Mouse (Mus musculus) midbrain, postnatal 0 days (tissue): ENCODE results near the gene Kirrel3. TPM values are rescaled to one million over a fixed set of nuclear protein-coding genes. Genes with fewer than 3 reads are reported as not detected.

Experiments used
- ATAC-seq: fragments of 200-750 bp; cut with Nextera tagmentation; 2 replicates; pipeline ENCODE4 v1.8.0; 2017; ENCODE audit warnings: moderate number of reproducible peaks, mild to moderate bottlenecking, moderate TSS enrichment, moderate library complexity; ENCODE audit not compliant: low FRiP score
- DNase-seq: peaks from one replicate; pipeline ENCODE4 v3.0.0-alpha.2; 2015; ENCODE audit warnings: low spot score
- H3K27ac ChIP-seq: fragments of 300-500 bp; sonication (generic); 2 replicates; pipeline ENCODE4 v1.5.1; 2014; ENCODE audit warnings: low read depth, mild to moderate bottlenecking, low read length, mixed read lengths
- H3K27me3 ChIP-seq: fragments of 300-500 bp; sonication (generic); 2 replicates; pipeline ENCODE4 v1.6.1; 2014; ENCODE audit warnings: low read length, control low read depth, mixed read lengths; ENCODE audit not compliant: insufficient read depth
- H3K36me3 ChIP-seq: fragments of 300-500 bp; sonication (generic); 2 replicates; pipeline ENCODE4 v1.6.1; 2014; ENCODE audit warnings: low read length, control low read depth, mixed read lengths; ENCODE audit not compliant: insufficient read depth
- H3K4me1 ChIP-seq: fragments of 300-500 bp; sonication (generic); 2 replicates; pipeline ENCODE4 v1.6.1; 2014; ENCODE audit warnings: mild to moderate bottlenecking, control low read depth, antibody characterized with exemption, low read length, mixed read lengths; ENCODE audit not compliant: insufficient read depth
- H3K4me2 ChIP-seq: fragments of 300-500 bp; sonication (generic); 2 replicates; pipeline ENCODE4 v1.6.1; 2014; ENCODE audit warnings: low read depth, mild to moderate bottlenecking, low read length, mixed read lengths; ENCODE audit not compliant: poor library complexity, severe bottlenecking
- H3K4me3 ChIP-seq: fragments of 300-500 bp; sonication (generic); 2 replicates; pipeline ENCODE4 v1.5.1; 2014; ENCODE audit warnings: low read depth, mild to moderate bottlenecking, low read length, moderate library complexity
- H3K9ac ChIP-seq: fragments of 300-500 bp; sonication (generic); replicated peaks from 2 replicates; pipeline ENCODE4 v1.6.1; 2014; ENCODE audit warnings: mild to moderate bottlenecking, low read length, moderate library complexity, mixed read lengths; ENCODE audit not compliant: poor library complexity, severe bottlenecking
- H3K9me3 ChIP-seq: fragments of 300-500 bp; sonication (generic); 2 replicates; pipeline ENCODE4 v1.6.1; 2016; ENCODE audit warnings: low read length, control low read depth
- CTCF ChIP-seq: IDR thresholded peaks from 2 replicates; pipeline ENCODE4 v1.5.1; 2016; ENCODE audit warnings: antibody characterized with exemption, mild to moderate bottlenecking
- WGBS: fragments of 180-500 bp; shearing (Covaris S2); extraction: QIAGEN DNeasy Blood & Tissue Kit; methylation state at CpG from one replicate; pipeline ENCODE4 v1.1.7; 2014; 5-methylcytosine and 5-hydroxymethylcytosine counted together
- polyA plus RNA-seq: library from polyadenylated mRNA; unstranded; fragments of >200 nt; fragmentation: Nextera tagmentation; extraction: Ambion mirVana; gene quantifications from 2 replicates; pipeline ENCODE4 v1.2.1, GENCODE M21; 2015
- total RNA-seq: library from RNA; depleted of rRNA; stranded (reverse); fragments of >200 nt; gene quantifications from 2 replicates; pipeline ENCODE4 v1.2.3, GENCODE M21; 2014

Kirrel3 gene
- total and polyA plus RNA-seq, 2 experiments from 2014 or later: 47.2 to 56.3 TPM

DNA sequence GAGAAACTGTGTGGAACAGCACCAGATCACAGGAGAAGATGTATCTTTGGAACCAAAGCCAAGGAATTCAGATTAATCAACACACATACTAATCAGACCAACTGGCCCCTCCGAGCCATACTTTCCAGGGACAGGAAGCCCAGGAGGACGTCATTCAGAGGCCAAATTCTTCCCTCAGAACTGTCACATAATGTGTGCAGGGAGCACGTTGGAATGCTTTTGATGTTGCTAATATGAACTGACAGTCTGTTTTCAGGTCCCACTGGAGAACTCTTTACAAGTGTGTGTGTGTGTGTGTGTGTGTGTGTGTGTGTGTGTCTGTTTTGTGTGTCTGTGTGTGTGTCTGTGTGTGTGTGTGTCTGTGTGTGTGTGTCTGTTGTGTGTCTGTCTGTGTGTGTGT is 345.0 kb downstream of the Kirrel3 start:
- H3K9me3 ChIP-seq: no peaks in the 10 kb centered on the region
- DNase-seq (no peak), ATAC-seq (no peak)
- H3K4me3 ChIP-seq: no peak overlapping the region
- WGBS: 35% methylated on average over 3 of the region's 3 CpGs
- H3K27me3 ChIP-seq: no peaks in the 10 kb centered on the region
- H3K4me1 ChIP-seq: no peaks in the 10 kb centered on the region; the same call in 1 of the 2 replicates
- H3K27ac ChIP-seq: no peak overlapping the region
- no peak overlapping the region for H3K4me2 ChIP-seq
- no peak for TF ChIP-seq CTCF
- no peaks in the 10 kb centered on the region for H3K36me3 ChIP-seq
- no peak overlapping the region for H3K9ac ChIP-seq

DNA sequence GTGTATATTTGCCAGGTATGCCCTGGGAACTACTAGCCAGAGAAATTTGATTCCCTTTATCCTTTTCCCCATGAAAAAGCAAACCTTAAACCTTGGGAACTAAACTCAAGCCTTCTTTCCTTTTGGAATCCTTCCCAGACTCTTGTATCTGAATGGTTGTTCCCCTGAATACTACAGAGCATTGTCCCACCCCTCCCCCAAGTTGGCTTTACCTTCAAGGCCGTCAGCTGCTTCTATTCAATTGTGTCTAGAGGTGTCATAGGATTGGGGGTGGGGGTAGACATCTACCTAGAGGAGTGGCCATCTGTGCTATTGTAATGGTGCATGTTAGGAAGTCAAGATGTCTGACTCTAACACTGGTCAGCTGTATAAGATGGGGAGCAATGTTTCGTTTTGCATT is 351.1 kb downstream of the Kirrel3 start:
- DNase-seq (no peak), ATAC-seq (no peak)
- Histone ChIP-seq H3K4me3 (no peak overlapping the region), H3K4me1 (no peaks in the 10 kb centered on the region), H3K9me3 (no peaks in the 10 kb centered on the region), H3K9ac (no peak overlapping the region), H3K27ac (no peak overlapping the region), H3K4me2 (no peak overlapping the region), H3K27me3 (no peaks in the 10 kb centered on the region), H3K36me3 (no peaks in the 10 kb centered on the region)
- no peak for TF ChIP-seq CTCF
- WGBS: 71% methylated on average over 2 of the region's 2 CpGs

DNA sequence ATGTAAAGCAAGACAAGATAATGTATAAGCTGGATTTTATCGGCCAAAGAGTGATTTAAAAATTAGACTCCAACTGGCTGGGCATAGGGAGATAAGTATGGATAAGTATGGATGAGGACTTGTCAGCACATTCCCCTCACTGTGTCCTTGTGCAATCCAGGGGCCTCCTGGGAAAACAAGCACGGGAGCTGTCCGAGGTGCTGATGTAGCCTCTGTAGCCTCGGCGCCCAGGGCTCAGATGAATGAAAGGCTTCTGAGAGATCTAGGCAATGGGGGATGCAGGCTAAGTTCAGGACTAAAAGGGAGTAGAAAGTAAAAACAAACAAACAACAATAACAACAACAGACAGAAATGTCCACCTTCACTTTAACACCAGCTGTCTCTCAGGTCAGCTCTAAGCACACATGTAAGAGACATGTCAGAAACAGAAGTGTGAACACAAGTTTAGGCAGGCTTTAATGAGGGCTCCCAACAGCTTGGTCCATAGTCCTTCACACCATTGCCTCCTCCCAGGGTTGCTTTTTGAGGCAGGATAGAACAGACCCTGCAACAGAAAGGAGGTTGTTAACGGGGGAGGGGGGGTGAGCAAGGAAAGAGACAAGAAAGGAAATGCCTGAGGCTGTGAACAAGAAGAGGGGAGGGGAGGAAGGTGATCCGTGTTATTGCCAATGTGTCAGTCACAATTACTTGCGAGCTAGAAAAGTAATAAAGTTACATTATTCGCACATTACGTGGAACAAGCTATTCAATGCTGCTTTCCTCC is 352.2 kb downstream of the Kirrel3 start:
- TF ChIP-seq CTCF: no peak

DNA sequence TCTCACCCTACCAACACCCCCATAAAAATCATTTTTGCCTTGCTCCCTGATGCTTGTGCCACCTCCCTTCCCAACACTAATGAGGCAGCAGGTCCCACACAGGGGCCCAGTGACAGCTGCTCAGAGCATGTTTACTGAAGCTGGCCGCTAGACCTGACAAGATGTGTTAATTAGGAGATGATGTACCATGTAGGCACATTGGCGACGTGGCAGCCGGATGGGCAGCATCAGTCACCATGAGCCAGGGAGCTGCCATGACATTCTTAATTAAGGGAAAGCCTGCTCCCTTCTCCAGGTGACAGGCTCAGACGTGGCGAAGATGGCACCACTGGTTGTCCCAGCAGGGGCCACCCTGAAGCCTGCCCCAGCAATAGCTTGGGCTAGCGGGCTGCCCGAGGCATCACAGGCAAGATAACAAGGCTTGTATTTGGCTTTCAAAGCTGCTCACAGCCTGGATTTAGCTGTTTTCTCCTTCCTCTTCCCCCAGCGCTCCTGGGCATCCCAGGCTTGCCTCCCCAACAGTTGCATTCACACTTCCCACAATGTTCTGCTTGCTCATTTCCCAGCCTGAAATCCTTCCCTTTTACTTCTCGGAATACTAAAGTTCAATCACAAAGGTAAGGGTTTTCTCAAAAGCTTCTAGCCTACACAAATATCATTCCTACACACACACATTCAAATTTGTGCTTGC is 357.7 kb downstream of the Kirrel3 start:
- Histone ChIP-seq H3K27me3 (no peaks in the 10 kb centered on the region), H3K9ac (no peak overlapping the region), H3K36me3 (no peaks in the 10 kb centered on the region), H3K27ac (no peak overlapping the region), H3K4me2 (no peak overlapping the region), H3K9me3 (no peaks in the 10 kb centered on the region), H3K4me1 (no peaks in the 10 kb centered on the region), H3K4me3 (no peak overlapping the region)
- no peak for TF ChIP-seq CTCF
- ATAC-seq (no peak), DNase-seq (peak; percentile 50)
- 69% methylated on average over 10 of the region's 10 CpGs for WGBS

More for the DNA sequence above, 352.2 kb downstream of the Kirrel3 start:
- Histone ChIP-seq H3K4me1 (no peaks in the 10 kb centered on the region), H3K27ac (no peak overlapping the region), H3K9ac (no peak overlapping the region), H3K27me3 (no peaks in the 10 kb centered on the region), H3K9me3 (no peaks in the 10 kb centered on the region), H3K4me2 (no peak overlapping the region), H3K36me3 (no peaks in the 10 kb centered on the region), H3K4me3 (no peak overlapping the region)
- ATAC-seq (no peak), DNase-seq (no peak)
- 36% methylated on average over 10 of the region's 10 CpGs for WGBS

DNA sequence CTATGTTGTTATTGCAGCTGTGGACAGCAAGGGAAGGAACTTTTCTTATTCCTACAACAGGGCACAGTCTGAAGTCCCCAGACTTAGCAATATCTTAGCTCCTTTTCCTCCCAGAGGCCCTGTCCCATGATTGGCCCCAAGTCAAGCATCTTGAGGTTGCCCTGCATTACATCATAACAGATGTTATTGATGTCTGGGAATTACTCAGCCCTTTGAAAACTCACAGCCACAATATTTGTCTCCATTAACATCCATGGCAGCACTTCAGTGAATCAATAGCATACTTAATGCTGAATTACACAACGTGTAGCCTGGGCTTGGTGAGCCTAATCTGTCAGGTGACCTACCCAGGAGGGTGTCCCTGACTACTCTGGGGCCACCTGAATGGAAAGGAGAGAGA is 360.7 kb downstream of the Kirrel3 start:
- Histone ChIP-seq H3K9ac (no peak overlapping the region), H3K4me1 (no peaks in the 10 kb centered on the region), H3K27me3 (no peaks in the 10 kb centered on the region), H3K36me3 (no peaks in the 10 kb centered on the region), H3K4me2 (no peak overlapping the region), H3K27ac (no peak overlapping the region), H3K4me3 (no peak overlapping the region), H3K9me3 (no peaks in the 10 kb centered on the region)
- ATAC-seq (no peak), DNase-seq (no peak)
- no peak for TF ChIP-seq CTCF
- WGBS: 21% methylated on average over 1 of the region's 1 CpGs

DNA sequence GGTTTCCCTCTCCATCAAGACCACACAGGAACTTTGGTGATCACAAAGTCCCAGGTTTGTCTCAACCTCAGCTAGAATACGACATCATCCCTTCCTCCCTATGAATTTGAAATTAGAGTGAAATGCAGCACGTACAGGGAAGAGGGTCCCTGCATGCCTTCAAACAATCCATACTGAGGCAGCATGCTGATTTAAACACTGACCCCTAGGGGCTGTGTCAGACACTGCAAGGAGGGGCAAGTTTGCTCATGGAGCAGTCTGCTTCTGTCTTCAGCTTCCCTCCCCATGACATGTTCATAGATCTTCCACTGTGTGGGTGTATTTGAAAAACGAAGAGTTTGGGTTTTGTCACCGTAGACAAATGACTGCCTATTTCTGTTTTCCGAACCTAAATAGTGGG is 362.0 kb downstream of the Kirrel3 start:
- Histone ChIP-seq H3K36me3 (no peaks in the 10 kb centered on the region), H3K9ac (no peak overlapping the region), H3K27me3 (no peaks in the 10 kb centered on the region), H3K4me2 (no peak overlapping the region), H3K9me3 (no peaks in the 10 kb centered on the region), H3K27ac (no peak overlapping the region), H3K4me1 (no peaks in the 10 kb centered on the region), H3K4me3 (no peak overlapping the region)
- 64% methylated on average over 5 of the region's 5 CpGs for WGBS
- no peak for DNase-seq
- peak; percentile 57 for TF ChIP-seq CTCF
- no peak for ATAC-seq
